Mouse (Mus musculus): Measurements from ENCODE around the gene Chmp4b.

Gene Chmp4b

GRCm38 (mm10) chr2:154680941-154681340 is 29.4 kb downstream of the Chmp4b start:
- no peak for DNase-seq (ENCODE audit: low spot score in 2 of 2)

- no peak for DNase-seq (ENCODE audit: low spot score in 2 of 2)
Observed at GRCm38 (mm10) chr2:154682712-154683111, 31.2 kb downstream of the Chmp4b start.

- no peak for DNase-seq (ENCODE audit: low spot score in 2 of 2)
Observed at GRCm38 (mm10) chr2:154684901-154685470, 33.5 kb downstream of the Chmp4b start.

GRCm38 (mm10) chr2:154685772-154686171 is 34.3 kb downstream of the Chmp4b start:
- DNase-seq (ENCODE audit: low spot score in 2 of 2): no peak

GRCm38 (mm10) chr2:154686819-154687218 is 35.3 kb downstream of the Chmp4b start:
- no peak for DNase-seq (ENCODE audit: low spot score in 2 of 2)

GRCm38 (mm10) chr2:154689391-154689790 is 37.9 kb downstream of the Chmp4b start:
- DNase-seq (ENCODE audit: low spot score in 2 of 2): no peak

- DNase-seq (ENCODE audit: low spot score in 2 of 2): no peak
Observed at GRCm38 (mm10) chr2:154690959-154691358, 39.5 kb downstream of the Chmp4b start.

- DNase-seq (ENCODE audit: low spot score in 2 of 2): no peak
Observed at GRCm38 (mm10) chr2:154693186-154693940, 41.9 kb downstream of the Chmp4b start.

GRCm38 (mm10) chr2:154693941-154694256 is 42.4 kb downstream of the Chmp4b start:
- DNase-seq (ENCODE audit: low spot score in 2 of 2): no peak

- DNase-seq (ENCODE audit: low spot score in 2 of 2): no peak
Observed at GRCm38 (mm10) chr2:154695690-154696089, 44.2 kb downstream of the Chmp4b start.

- DNase-seq (ENCODE audit: low spot score in 2 of 2): no peak
Observed at GRCm38 (mm10) chr2:154696660-154697059, 45.2 kb downstream of the Chmp4b start.

GRCm38 (mm10) chr2:154699360-154699759 is 47.9 kb downstream of the Chmp4b start:
- DNase-seq (ENCODE audit: low spot score in 2 of 2): no peak

GRCm38 (mm10) chr2:154700177-154700576 is 48.7 kb downstream of the Chmp4b start:
- no peak for DNase-seq (ENCODE audit: low spot score in 2 of 2)

GRCm38 (mm10) chr2:154702637-154703315 is 51.3 kb downstream of the Chmp4b start:
- peak in 1 of 2 experiments; percentile 24 for DNase-seq (ENCODE audit: low spot score in 2 of 2)

GRCm38 (mm10) chr2:154706526-154707280 is 55.2 kb downstream of the Chmp4b start:
- no peak for DNase-seq (ENCODE audit: low spot score in 2 of 2)

- no peak for DNase-seq (ENCODE audit: low spot score in 2 of 2)
Observed at GRCm38 (mm10) chr2:154707284-154707683, 55.8 kb downstream of the Chmp4b start.

- DNase-seq (ENCODE audit: low spot score in 2 of 2): no peak
Observed at GRCm38 (mm10) chr2:154707830-154708385, 56.4 kb downstream of the Chmp4b start.

- DNase-seq (ENCODE audit: low spot score in 2 of 2): no peak
Observed at GRCm38 (mm10) chr2:154711701-154712100, 60.2 kb downstream of the Chmp4b start.

GRCm38 (mm10) chr2:154712271-154712677 is 60.8 kb downstream of the Chmp4b start:
- DNase-seq (ENCODE audit: low spot score in 2 of 2): peak; percentile 22 to 23

GRCm38 (mm10) chr2:154713083-154713482 is 61.6 kb downstream of the Chmp4b start:
- DNase-seq (ENCODE audit: low spot score in 2 of 2): no peak

GRCm38 (mm10) chr2:154713964-154714363 is 62.5 kb downstream of the Chmp4b start:
- no peak for DNase-seq (ENCODE audit: low spot score in 2 of 2)

- DNase-seq (ENCODE audit: low spot score in 2 of 2): no peak
Observed at GRCm38 (mm10) chr2:154716586-154716985, 65.1 kb downstream of the Chmp4b start.
